Mouse (Mus musculus): ENCODE data around the gene Smarca2. TPM values are rescaled to one million over a fixed set of nuclear protein-coding genes. Genes with fewer than 3 reads are reported as not detected.

Smarca2 gene
- polyA plus RNA-seq (2015; fragmentation: Nextera tagmentation; extraction: Ambion mirVana): 91.3 and 93.5 TPM in 2 replicates

GRCm38 (mm10) chr19:26604755-26605300 lies at the start of gene Smarca2:
Gene Smarca2, plus strand, starts transcription at chr19:26605050.
- Histone ChIP-seq H3K27me3 (peaks cover 10% of the 10 kb centered on the region), H3K4me1 (peaks cover 29% of the 10 kb centered on the region), H3K4me3 (peak within 1 kb of the TSS; percentile 82), H3K9me3 (no peaks in the 10 kb centered on the region), H3K27ac (peak within 1 kb of the TSS; percentile 97), H3K9ac (peak within 1 kb of the TSS; percentile 89), H3K36me3 (no peaks in the 10 kb centered on the region), H3K4me2 (replicated peaks) (peak within 1 kb of the TSS; percentile 98)
- peak; percentile 93 for ATAC-seq (ENCODE audit: low FRiP score, low read depth)
- under 1% methylated on average over 45 of the region's 45 CpGs for WGBS

GRCm38 (mm10) chr19:26564850-26565249 lies 40.0 kb upstream of the Smarca2 start:
- Histone ChIP-seq H3K4me3 (no peak overlapping the region), H3K27me3 (0 out of 2 replicates have a peak, but pooled peaks cover 3% of the 10 kb centered on the region), H3K9ac (no peak overlapping the region), H3K9me3 (no peaks in the 10 kb centered on the region), H3K27ac (no peak overlapping the region), H3K4me1 (peaks cover 20% of the 10 kb centered on the region), H3K4me2 (replicated peaks) (no peak overlapping the region), H3K36me3 (no peaks in the 10 kb centered on the region)
- WGBS: 43% methylated on average over 2 of the region's 2 CpGs
- no peak for ATAC-seq (ENCODE audit: low FRiP score, low read depth)

- H3K9me3 ChIP-seq: no peaks in the 10 kb centered on the region
- 0 out of 2 replicates have a peak, but pooled peaks cover 3% of the 10 kb centered on the region for H3K27me3 ChIP-seq
- H3K4me2 ChIP-seq (replicated peaks): peak overlapping the region; percentile 48
- no peak overlapping the region for H3K27ac ChIP-seq
- 22% methylated on average over 9 of the region's 9 CpGs for WGBS
- no peak overlapping the region for H3K4me3 ChIP-seq
- H3K36me3 ChIP-seq: no peaks in the 10 kb centered on the region
- peaks cover 20% of the 10 kb centered on the region for H3K4me1 ChIP-seq
- no peak overlapping the region; the same call in 1 of the 2 replicates for H3K9ac ChIP-seq
- ATAC-seq (ENCODE audit: low FRiP score, low read depth): peak; percentile 59
These were observed 38.7 kb upstream of the Smarca2 start for GRCm38 (mm10) chr19:26566109-26566508.

- Histone ChIP-seq H3K9ac (no peak overlapping the region), H3K27me3 (0 out of 2 replicates have a peak, but pooled peaks cover 3% of the 10 kb centered on the region), H3K27ac (no peak overlapping the region), H3K9me3 (no peaks in the 10 kb centered on the region), H3K4me2 (replicated peaks) (no peak overlapping the region), H3K4me3 (no peak overlapping the region), H3K36me3 (no peaks in the 10 kb centered on the region), H3K4me1 (peaks cover 20% of the 10 kb centered on the region)
- ATAC-seq (ENCODE audit: low FRiP score, low read depth): no peak
- WGBS: 76% methylated on average over 5 of the region's 5 CpGs
These were observed 36.6 kb upstream of the Smarca2 start for GRCm38 (mm10) chr19:26568236-26568635.

- Histone ChIP-seq H3K4me1 (peaks cover 20% of the 10 kb centered on the region), H3K27ac (no peak overlapping the region), H3K4me3 (no peak overlapping the region), H3K27me3 (no peaks in the 10 kb centered on the region), H3K4me2 (replicated peaks) (no peak overlapping the region), H3K36me3 (no peaks in the 10 kb centered on the region), H3K9me3 (no peaks in the 10 kb centered on the region), H3K9ac (no peak overlapping the region)
- no peak for ATAC-seq (ENCODE audit: low FRiP score, low read depth)
- WGBS: 90% methylated on average over 5 of the region's 5 CpGs
These were observed 35.9 kb upstream of the Smarca2 start for GRCm38 (mm10) chr19:26568941-26569340.

GRCm38 (mm10) chr19:26569461-26569860 lies 35.4 kb upstream of the Smarca2 start:
- H3K27ac ChIP-seq: no peak overlapping the region
- no peaks in the 10 kb centered on the region for H3K36me3 ChIP-seq
- H3K4me3 ChIP-seq: no peak overlapping the region
- no peaks in the 10 kb centered on the region for H3K27me3 ChIP-seq
- H3K4me1 ChIP-seq: peaks cover 20% of the 10 kb centered on the region
- no peak for ATAC-seq (ENCODE audit: low FRiP score, low read depth)
- WGBS: 78% methylated on average over 1 of the region's 1 CpGs
- H3K9me3 ChIP-seq: no peaks in the 10 kb centered on the region
- no peak overlapping the region for H3K9ac ChIP-seq
- no peak overlapping the region for H3K4me2 ChIP-seq (replicated peaks)

GRCm38 (mm10) chr19:26579645-26580044 lies 25.2 kb upstream of the Smarca2 start:
- Histone ChIP-seq H3K9me3 (no peaks in the 10 kb centered on the region), H3K27ac (no peak overlapping the region), H3K4me2 (replicated peaks) (no peak overlapping the region), H3K4me3 (no peak overlapping the region), H3K4me1 (no peaks in the 10 kb centered on the region), H3K36me3 (no peaks in the 10 kb centered on the region), H3K27me3 (no peaks in the 10 kb centered on the region), H3K9ac (no peak overlapping the region)
- 79% methylated on average over 5 of the region's 5 CpGs for WGBS
- ATAC-seq (ENCODE audit: low FRiP score, low read depth): no peak

- no peaks in the 10 kb centered on the region for H3K27me3 ChIP-seq
- H3K4me3 ChIP-seq: no peak overlapping the region
- H3K9ac ChIP-seq: no peak overlapping the region
- no peaks in the 10 kb centered on the region for H3K4me1 ChIP-seq
- no peak overlapping the region for H3K4me2 ChIP-seq (replicated peaks)
- H3K36me3 ChIP-seq: no peaks in the 10 kb centered on the region
- ATAC-seq (ENCODE audit: low FRiP score, low read depth): no peak
- no peak overlapping the region for H3K27ac ChIP-seq
- H3K9me3 ChIP-seq: no peaks in the 10 kb centered on the region
- WGBS: 87% methylated on average over 1 of the region's 1 CpGs
These were observed 24.8 kb upstream of the Smarca2 start for GRCm38 (mm10) chr19:26580061-26580460.

GRCm38 (mm10) chr19:26594661-26595060 lies 10.2 kb upstream of the Smarca2 start:
- Histone ChIP-seq H3K4me1 (no peaks in the 10 kb centered on the region), H3K4me2 (replicated peaks) (no peak overlapping the region), H3K9me3 (no peaks in the 10 kb centered on the region), H3K36me3 (no peaks in the 10 kb centered on the region), H3K4me3 (no peak overlapping the region), H3K9ac (no peak overlapping the region), H3K27ac (no peak overlapping the region), H3K27me3 (no peaks in the 10 kb centered on the region)
- no peak for ATAC-seq (ENCODE audit: low FRiP score, low read depth)

GRCm38 (mm10) chr19:26601459-26601858 lies 3.4 kb upstream of the Smarca2 start:
- no peaks in the 10 kb centered on the region for H3K9me3 ChIP-seq
- no peak overlapping the region for H3K4me3 ChIP-seq
- H3K27me3 ChIP-seq: peaks cover 10% of the 10 kb centered on the region
- no peak overlapping the region for H3K4me2 ChIP-seq (replicated peaks)
- no peak overlapping the region for H3K9ac ChIP-seq
- no peak for ATAC-seq (ENCODE audit: low FRiP score, low read depth)
- no peak overlapping the region for H3K27ac ChIP-seq
- WGBS: 74% methylated on average over 4 of the region's 4 CpGs
- H3K36me3 ChIP-seq: no peaks in the 10 kb centered on the region
- H3K4me1 ChIP-seq: peaks cover 12% of the 10 kb centered on the region

GRCm38 (mm10) chr19:26603296-26603860 lies 1.5 kb upstream of the Smarca2 start:
- Histone ChIP-seq H3K4me3 (peak overlapping the region; percentile 82), H3K27me3 (peaks cover 10% of the 10 kb centered on the region), H3K4me2 (replicated peaks) (peak overlapping the region; percentile 98), H3K27ac (no peak overlapping the region), H3K4me1 (peaks cover 18% of the 10 kb centered on the region), H3K9ac (no peak overlapping the region), H3K9me3 (no peaks in the 10 kb centered on the region), H3K36me3 (no peaks in the 10 kb centered on the region)
- 19% methylated on average over 2 of the region's 2 CpGs for WGBS
- no peak for ATAC-seq (ENCODE audit: low FRiP score, low read depth)

- H3K27me3 ChIP-seq: peaks cover 10% of the 10 kb centered on the region
- peak overlapping the region; percentile 97 for H3K27ac ChIP-seq
- H3K9me3 ChIP-seq: no peaks in the 10 kb centered on the region
- peak overlapping the region; percentile 81 for H3K9ac ChIP-seq
- peak overlapping the region; percentile 98 for H3K4me2 ChIP-seq (replicated peaks)
- peak; percentile 70 for ATAC-seq (ENCODE audit: low FRiP score, low read depth)
- no peaks in the 10 kb centered on the region for H3K36me3 ChIP-seq
- peaks cover 25% of the 10 kb centered on the region for H3K4me1 ChIP-seq
- peak overlapping the region; percentile 82 for H3K4me3 ChIP-seq
- under 1% methylated on average over 36 of the region's 36 CpGs for WGBS
These were observed 720 bp upstream of the Smarca2 start for GRCm38 (mm10) chr19:26603906-26604754.
